Mouse (Mus musculus) liver, adult 2 months (tissue): ENCODE results near the gene Gm49396.

Experiments
- CTCF ChIP-seq: fragments of 200-500 bp; IDR thresholded peaks from 2 replicates; pipeline ENCODE4 v1.5.1; 2011; ENCODE audit warnings: low read depth, low read length, control low read depth
- POLR2A ChIP-seq: fragments of 200-500 bp; IDR thresholded peaks from 2 replicates; pipeline ENCODE4 v1.6.1; 2011; ENCODE audit warnings: low read length, control low read depth; ENCODE audit not compliant: insufficient read depth; ENCODE audit errors: extremely low read depth

DNA sequence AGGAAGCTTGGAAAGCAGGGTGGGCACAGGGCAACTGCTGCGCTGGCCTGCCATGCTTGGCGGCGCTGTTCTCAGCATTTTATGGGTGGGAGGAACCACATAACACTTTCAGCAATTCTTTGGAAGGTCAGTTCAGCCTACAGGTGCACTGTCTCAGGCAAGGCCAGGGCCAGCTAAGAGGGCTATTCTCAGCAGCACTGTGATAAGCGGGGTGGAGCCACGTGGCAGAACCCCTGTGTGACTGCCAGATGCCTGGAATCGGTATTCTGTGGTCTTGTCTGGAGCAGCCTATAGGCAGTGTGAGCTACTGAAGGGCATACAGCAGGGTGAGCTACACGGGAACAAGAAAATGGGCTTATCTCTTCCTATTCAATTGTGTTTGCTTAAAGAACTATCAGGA is 46.9 kb downstream of the Gm49396 start:
- TF ChIP-seq CTCF (no peak), POLR2A (no peak)
